Mouse (Mus musculus): Measurements from ENCODE around the gene Hltf.

Hltf gene

GRCm38 (mm10) chr3:20145696-20146113 is 88.1 kb downstream of the Hltf start:
- DNase-seq (ENCODE audit: low spot score in 2 of 2) = no peak

DNA sequence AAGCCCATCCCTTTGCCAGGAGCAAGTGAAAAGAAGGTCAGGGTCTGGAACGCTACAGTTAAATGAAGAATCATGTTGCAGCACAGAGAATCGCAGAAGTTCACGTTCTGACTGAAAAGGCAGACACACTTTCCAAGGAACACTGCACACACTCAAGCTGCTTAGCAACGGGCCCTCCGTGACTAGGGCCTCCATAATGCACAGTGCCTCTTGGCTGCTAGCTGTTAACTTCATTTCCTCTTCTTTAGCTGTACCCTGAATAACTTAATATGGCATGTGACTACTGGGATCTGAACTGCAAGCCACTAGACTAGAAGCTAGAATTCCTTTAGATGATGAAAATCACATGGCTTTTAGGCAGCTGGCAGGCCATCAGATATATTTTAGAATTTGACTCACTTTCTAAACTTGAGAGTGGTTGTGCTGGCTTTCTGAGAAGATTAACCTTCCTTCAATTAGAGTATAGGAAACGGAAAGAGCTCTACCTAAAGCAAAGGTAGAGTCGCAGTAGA is 89.3 kb downstream of the Hltf start:
- no peak for DNase-seq (ENCODE audit: low spot score in 2 of 2)

GRCm38 (mm10) chr3:20147647-20148046 is 90.0 kb downstream of the Hltf start:
- DNase-seq (ENCODE audit: low spot score in 2 of 2) = no peak

- DNase-seq (ENCODE audit: low spot score in 2 of 2) = no peak
These were observed 92.9 kb downstream of the Hltf start for GRCm38 (mm10) chr3:20150511-20150910.

- DNase-seq (ENCODE audit: low spot score in 2 of 2) = no peak
These were observed 94.0 kb downstream of the Hltf start for GRCm38 (mm10) chr3:20151651-20152050.

- peak; percentile 54 to 60 for DNase-seq (ENCODE audit: low spot score in 2 of 2)
These were observed 97.1 kb downstream of the Hltf start, which contains the start of gene Gyg for GRCm38 (mm10) chr3:20154531-20155367. Gyg (minus strand) TSS chr3:20155317.

- DNase-seq (ENCODE audit: low spot score in 2 of 2) = no peak
These were observed 97.9 kb downstream of the Hltf start for GRCm38 (mm10) chr3:20155476-20155875.

- DNase-seq (ENCODE audit: low spot score in 2 of 2) = no peak
These were observed 109.9 kb downstream of the Hltf start for GRCm38 (mm10) chr3:20167487-20167886.
